Mouse (Mus musculus): Measurements from ENCODE around the gene Psapl1.
"Not testable (repeated sequence)": the region's sequence is repeated elsewhere in the genome, so short reads cannot be mapped to it uniquely, and the experiment has no call there.

Psapl1 gene

GRCm38 (mm10) chr5:36205397-36205796 lies 1.6 kb downstream of the Psapl1 start:
- DNase-seq, result no peak

DNA sequence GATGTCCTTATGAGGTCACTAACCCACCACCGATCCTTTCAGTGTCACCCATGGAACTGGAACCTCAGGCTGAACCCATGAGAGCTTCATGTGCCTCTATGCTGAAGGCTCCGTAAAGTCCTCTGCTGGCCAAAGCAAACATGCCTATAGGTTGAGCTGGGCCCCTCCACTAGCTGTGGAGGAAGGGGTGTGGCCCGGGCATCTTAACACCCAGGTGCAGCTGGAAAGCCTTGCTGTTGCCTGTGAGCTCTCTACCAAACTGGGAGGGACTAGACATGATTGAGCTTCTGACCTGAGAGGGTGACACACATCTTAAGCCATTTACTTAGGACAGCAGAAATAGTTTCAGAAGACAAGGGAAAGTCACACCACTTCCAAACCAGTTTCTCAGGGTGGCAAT lies 5.0 kb downstream of the Psapl1 start:
- DNase-seq, result no peak

DNA sequence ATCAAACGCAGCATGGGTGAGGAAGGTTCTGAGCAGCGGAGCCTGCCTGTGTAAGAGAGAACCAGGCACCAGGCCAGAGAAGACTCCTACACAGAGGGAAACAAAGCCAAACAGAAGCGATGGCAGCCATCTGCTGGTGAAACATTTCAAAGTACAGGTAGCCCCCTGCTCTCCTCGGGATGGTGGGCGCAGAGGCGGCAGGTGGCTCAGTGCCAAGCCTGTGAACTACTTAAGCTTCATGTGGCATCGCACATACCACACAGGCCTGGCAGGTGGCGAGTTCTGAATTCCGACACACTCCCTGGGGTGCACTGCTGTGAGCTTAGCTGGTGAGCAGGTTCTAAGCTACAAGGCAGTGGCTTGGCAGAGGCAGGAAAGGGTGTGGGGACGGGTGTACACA lies 9.5 kb downstream of the Psapl1 start:
- DNase-seq, result peak; percentile 96

DNA sequence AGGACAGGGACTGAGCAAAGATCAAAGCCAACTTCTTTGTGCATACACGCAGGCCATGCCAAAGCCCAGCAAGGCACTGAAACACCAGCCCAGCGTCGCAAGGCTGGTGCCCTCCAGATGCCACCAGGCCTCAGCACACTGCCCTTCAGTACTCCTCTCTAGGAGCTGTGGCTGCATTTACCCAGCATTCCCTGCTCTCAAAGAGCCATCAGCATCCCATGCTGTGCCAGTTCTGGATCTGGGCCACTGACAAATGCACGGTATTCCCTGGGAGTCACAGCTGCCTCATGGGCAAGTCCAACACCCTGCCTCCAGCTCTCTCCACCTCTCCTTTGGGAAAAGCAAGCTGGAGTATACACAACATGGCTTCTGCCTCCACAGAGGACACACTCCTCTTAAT lies 16.3 kb downstream of the Psapl1 start:
- DNase-seq, result no peak

GRCm38 (mm10) chr5:36220626-36221025 lies 16.8 kb downstream of the Psapl1 start:
- no peak for DNase-seq

GRCm38 (mm10) chr5:36223787-36224186 lies 20.0 kb downstream of the Psapl1 start:
- DNase-seq, result peak; percentile 69

DNA sequence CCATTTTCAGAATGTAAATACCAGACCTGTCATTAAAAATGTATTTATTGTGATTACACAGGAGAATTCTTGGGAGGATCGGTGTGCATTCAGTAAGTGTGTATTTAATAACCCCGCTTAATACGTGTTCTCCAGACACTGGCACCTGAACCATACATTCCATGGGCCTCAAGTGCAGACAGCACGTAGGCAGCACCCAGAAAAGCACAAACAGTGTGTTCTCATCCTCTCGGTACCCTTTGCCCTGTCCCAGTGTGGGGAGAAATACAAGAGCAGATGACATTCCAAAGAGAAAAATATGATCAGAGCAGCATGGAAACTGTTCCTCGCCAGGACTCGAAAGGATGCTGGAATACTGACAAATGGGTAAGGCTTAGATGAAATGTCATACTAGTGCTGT lies 22.0 kb downstream of the Psapl1 start:
- DNase-seq, result no peak

DNA sequence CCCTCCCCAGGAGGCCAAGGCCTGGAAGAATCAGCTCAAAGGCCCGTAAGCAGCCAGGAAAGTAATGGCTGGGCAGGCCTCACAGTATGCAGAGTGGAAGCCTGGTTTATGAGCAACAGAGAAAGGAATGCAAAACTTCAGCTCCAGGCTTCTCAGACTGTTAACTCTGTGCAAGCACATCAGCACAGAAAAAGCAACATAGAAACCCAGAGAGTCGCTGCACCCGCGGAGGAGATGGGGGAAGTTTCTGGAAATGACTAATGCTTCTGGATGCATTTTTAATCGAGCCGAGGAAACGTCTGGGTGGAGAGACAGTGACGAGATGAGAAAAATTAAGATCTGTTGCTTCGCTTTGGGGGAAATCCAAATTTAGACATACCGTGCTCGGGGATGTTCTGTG lies 22.5 kb downstream of the Psapl1 start:
- peak; percentile 55 for DNase-seq

DNA sequence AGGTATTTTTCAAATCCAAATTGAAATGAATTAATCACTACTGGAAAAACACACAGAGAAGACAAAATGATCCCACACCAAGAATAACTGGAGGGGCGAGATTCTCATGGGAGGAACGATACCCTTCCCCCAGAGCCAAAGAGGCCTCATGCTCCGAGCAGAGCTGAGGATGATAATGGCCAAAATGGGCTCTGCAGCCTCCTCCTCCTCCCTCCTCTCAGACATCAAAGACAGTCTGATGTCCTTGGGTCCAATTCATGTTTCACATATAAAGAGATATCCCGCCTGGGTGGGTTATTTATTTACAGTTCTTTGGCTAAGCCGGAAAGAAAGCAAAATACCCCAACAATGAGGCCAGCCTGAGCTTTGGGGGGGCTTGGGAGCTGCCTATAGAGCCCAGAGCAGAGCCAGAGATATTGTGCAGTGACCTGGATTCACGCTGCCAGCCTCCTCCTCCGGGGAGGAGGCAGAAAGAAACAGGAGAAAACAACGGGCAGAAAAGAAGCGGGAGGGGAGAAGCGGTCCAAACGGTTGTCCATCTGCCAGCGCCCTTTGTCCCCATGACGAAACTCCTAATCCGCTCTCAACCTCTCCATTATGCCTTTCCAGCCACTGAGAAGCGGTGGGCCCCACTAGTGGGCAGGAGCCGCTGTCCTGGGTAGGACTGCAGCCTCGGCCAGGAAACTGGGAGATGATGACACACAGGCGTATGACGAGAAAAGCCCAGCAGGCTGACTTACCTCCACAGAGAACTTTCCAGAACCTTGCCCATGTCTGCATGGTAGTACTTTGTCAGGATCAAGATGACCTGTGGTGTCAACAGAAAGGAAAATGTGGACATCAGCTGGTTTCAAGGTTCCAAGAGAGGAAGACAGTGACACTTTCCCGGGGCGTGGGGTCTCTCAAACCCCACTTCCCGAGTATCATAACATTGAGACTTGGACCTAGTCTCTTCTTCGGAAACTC lies 24.9 kb downstream of the Psapl1 start:
- no peak for DNase-seq

DNA sequence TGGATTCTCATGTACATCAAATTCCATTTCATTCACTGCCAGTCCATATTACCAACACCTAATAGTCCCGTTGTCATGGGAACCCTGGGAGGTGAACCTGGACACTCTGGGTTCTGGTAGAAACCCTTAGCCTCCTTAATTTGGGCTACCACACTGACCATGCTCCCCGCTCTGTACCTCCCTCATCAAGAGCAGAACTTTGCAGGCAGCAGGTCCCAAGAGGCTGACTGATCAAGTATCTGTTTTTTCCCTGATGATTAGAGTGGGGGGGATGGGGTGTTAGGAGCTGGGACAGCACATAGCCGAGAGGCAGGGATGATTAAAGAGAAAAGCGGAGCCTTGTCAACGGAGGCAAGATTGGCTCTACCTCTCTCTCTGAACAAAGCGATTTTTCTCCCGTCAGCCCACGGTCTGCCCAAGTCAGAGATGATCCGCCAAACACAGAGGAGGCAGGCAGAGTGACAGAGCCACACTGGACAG lies 26.5 kb downstream of the Psapl1 start:
- no peak for DNase-seq

GRCm38 (mm10) chr5:36237526-36237925 lies 33.7 kb downstream of the Psapl1 start:
- not testable (repeated sequence) for DNase-seq

GRCm38 (mm10) chr5:36248022-36248421 lies 44.2 kb downstream of the Psapl1 start:
- no peak for DNase-seq

GRCm38 (mm10) chr5:36252746-36253504 lies 49.1 kb downstream of the Psapl1 start:
- DNase-seq, result no peak

DNA sequence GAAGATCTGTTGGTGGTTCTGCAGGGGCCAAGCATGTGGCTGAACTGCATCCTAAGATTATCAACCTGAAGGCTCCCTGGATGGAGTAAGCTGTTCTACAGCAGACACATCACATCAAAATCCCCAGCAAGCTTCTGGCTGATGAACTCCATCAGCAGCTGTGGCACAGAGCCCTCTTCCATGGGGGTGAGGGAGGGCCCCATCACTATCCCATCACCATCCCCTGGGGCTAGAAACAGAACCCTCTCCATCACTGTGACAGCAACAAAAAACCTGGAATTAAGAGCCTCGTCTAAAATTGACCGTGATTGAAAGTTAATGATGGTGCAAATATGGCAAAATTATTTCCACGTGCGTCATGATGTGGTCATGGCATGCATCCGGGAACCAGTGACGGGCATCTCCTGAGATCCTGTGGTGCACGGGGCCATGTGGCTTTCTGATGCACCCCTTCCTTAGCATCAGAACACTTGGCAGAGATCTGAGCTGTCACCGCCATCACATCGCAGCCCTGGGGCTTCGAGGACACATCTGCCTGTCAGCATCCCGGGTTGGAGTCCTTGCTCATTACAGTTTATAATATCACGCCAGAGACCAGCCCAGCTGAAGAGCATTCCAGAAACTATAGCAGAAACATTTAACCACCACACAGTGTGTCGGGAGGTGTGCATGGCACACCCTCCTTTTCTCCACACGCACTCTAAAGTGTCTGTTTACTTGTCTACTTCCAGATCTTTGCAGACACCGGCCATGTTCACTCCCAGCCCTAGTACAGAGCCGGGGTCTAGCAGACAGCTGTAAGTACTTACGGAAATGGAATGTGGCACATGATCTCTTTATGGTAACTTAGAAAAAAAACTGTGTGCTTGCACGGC lies 51.1 kb downstream of the Psapl1 start:
- no peak for DNase-seq
